Mouse (Mus musculus) embryonic facial prominence, embryonic 14.5 days (tissue): ENCODE measurements around the gene Slc16a10. TPM values are rescaled to one million over a fixed set of nuclear protein-coding genes. Genes with fewer than 3 reads are reported as not detected.

Experiments used
- ATAC-seq: fragments of 200-750 bp; cut with Nextera tagmentation; 2 replicates; pipeline ENCODE4 v1.8.0; 2017; ENCODE audit warnings: low read depth, moderate number of reproducible peaks, moderate TSS enrichment
- DNase-seq: peaks from one replicate; pipeline ENCODE4 v3.0.0-alpha.2; 2015; ENCODE audit warnings: low spot score
- H3K27ac ChIP-seq: fragments of 300-500 bp; sonication (generic); replicated peaks from 2 replicates; pipeline ENCODE4 v1.5.1; 2014; ENCODE audit warnings: low read depth, mild to moderate bottlenecking, low read length, moderate library complexity
- H3K27me3 ChIP-seq: fragments of 300-500 bp; sonication (generic); replicated peaks from 2 replicates; pipeline ENCODE4 v1.6.1; 2014; ENCODE audit warnings: low read length; ENCODE audit not compliant: control insufficient read depth, insufficient read depth
- H3K36me3 ChIP-seq: fragments of 300-500 bp; sonication (generic); 2 replicates; pipeline ENCODE4 v1.6.1; 2014; ENCODE audit warnings: low read length, mixed read lengths; ENCODE audit not compliant: control insufficient read depth, insufficient read depth
- H3K4me1 ChIP-seq: fragments of 300-500 bp; sonication (generic); 2 replicates; pipeline ENCODE4 v1.6.1; 2014; ENCODE audit warnings: antibody characterized with exemption, low read length; ENCODE audit not compliant: control insufficient read depth, insufficient read depth
- H3K4me2 ChIP-seq: fragments of 300-500 bp; sonication (generic); 2 replicates; pipeline ENCODE4 v1.6.1; 2014; ENCODE audit warnings: low read depth, mild to moderate bottlenecking, low read length, moderate library complexity, mixed read lengths
- H3K4me3 ChIP-seq: fragments of 300-500 bp; sonication (generic); 2 replicates; pipeline ENCODE4 v1.5.1; 2014; ENCODE audit warnings: low read depth, mild to moderate bottlenecking, low read length
- H3K9ac ChIP-seq: fragments of 300-500 bp; sonication (generic); 2 replicates; pipeline ENCODE4 v1.6.1; 2014; ENCODE audit warnings: low read depth, mild to moderate bottlenecking, low read length, moderate library complexity, mixed read lengths
- H3K9me3 ChIP-seq: fragments of 300-500 bp; sonication (generic); 2 replicates; pipeline ENCODE4 v1.6.1; 2016; ENCODE audit warnings: low read length; ENCODE audit not compliant: control insufficient read depth
- WGBS: fragments of 180-500 bp; shearing (Covaris S2); extraction: QIAGEN DNeasy Blood & Tissue Kit; methylation state at CpG from one replicate; pipeline ENCODE4 v1.1.7; 2014; 5-methylcytosine and 5-hydroxymethylcytosine counted together
- polyA plus RNA-seq: library from polyadenylated mRNA; unstranded; fragments of >200 nt; fragmentation: Nextera tagmentation; extraction: Ambion mirVana; gene quantifications from 2 replicates; pipeline ENCODE4 v1.2.1, GENCODE M21; 2014

Gene Slc16a10
- polyA plus RNA-seq, 1 experiment from 2014 or later: 8.2 TPM

GRCm38 (mm10) chr10:40065357-40065756 lies 76.7 kb downstream of the Slc16a10 start:
- ATAC-seq (no peak), DNase-seq (no peak)
- Histone ChIP-seq H3K4me3 (no peak overlapping the region), H3K9me3 (no peaks in the 10 kb centered on the region), H3K4me2 (no peak overlapping the region), H3K27ac (no peak overlapping the region), H3K4me1 (peaks cover 12% of the 10 kb centered on the region), H3K27me3 (no peaks in the 10 kb centered on the region), H3K9ac (no peak overlapping the region), H3K36me3 (no peaks in the 10 kb centered on the region)
- WGBS: 26% methylated on average over 3 of the region's 3 CpGs

GRCm38 (mm10) chr10:40063291-40063890 lies 78.7 kb downstream of the Slc16a10 start:
- H3K4me1 ChIP-seq: peaks cover 6% of the 10 kb centered on the region; the same call in 1 of the 2 replicates
- H3K27ac ChIP-seq: no peak overlapping the region
- H3K9me3 ChIP-seq: no peaks in the 10 kb centered on the region
- WGBS: 22% methylated on average over 5 of the region's 5 CpGs
- H3K27me3 ChIP-seq: no peaks in the 10 kb centered on the region
- ATAC-seq (no peak), DNase-seq (no peak)
- no peak overlapping the region for H3K4me2 ChIP-seq
- H3K4me3 ChIP-seq: no peak overlapping the region
- H3K36me3 ChIP-seq: no peaks in the 10 kb centered on the region
- H3K9ac ChIP-seq: no peak overlapping the region

GRCm38 (mm10) chr10:40062812-40063211 lies 79.2 kb downstream of the Slc16a10 start:
- no peak overlapping the region for H3K4me2 ChIP-seq
- DNase-seq (no peak), ATAC-seq (no peak)
- no peaks in the 10 kb centered on the region for H3K9me3 ChIP-seq
- WGBS: 42% methylated on average over 6 of the region's 6 CpGs
- H3K9ac ChIP-seq: no peak overlapping the region
- H3K4me1 ChIP-seq: peaks cover 6% of the 10 kb centered on the region; the same call in 1 of the 2 replicates
- no peaks in the 10 kb centered on the region for H3K36me3 ChIP-seq
- H3K27me3 ChIP-seq: no peaks in the 10 kb centered on the region
- no peak overlapping the region for H3K4me3 ChIP-seq
- no peak overlapping the region for H3K27ac ChIP-seq

GRCm38 (mm10) chr10:40061926-40062325 lies 80.1 kb downstream of the Slc16a10 start:
- Histone ChIP-seq H3K27me3 (no peaks in the 10 kb centered on the region), H3K4me3 (no peak overlapping the region), H3K9me3 (no peaks in the 10 kb centered on the region), H3K27ac (no peak overlapping the region), H3K4me1 (peaks cover 6% of the 10 kb centered on the region; the same call in 1 of the 2 replicates), H3K36me3 (no peaks in the 10 kb centered on the region), H3K9ac (no peak overlapping the region), H3K4me2 (no peak overlapping the region)
- no peak for DNase-seq
- no peak for ATAC-seq
- WGBS: 75% methylated on average over 5 of the region's 5 CpGs

- Histone ChIP-seq H3K4me3 (no peak overlapping the region), H3K4me1 (peaks cover 3% of the 10 kb centered on the region; the same call in 1 of the 2 replicates), H3K27ac (no peak overlapping the region), H3K27me3 (no peaks in the 10 kb centered on the region), H3K9me3 (no peaks in the 10 kb centered on the region), H3K9ac (no peak overlapping the region), H3K36me3 (no peaks in the 10 kb centered on the region), H3K4me2 (no peak overlapping the region)
- no peak for DNase-seq
- WGBS: 80% methylated on average over 3 of the region's 3 CpGs
- ATAC-seq: no peak
Measured at GRCm38 (mm10) chr10:40058786-40059120, 83.3 kb downstream of the Slc16a10 start.

- ATAC-seq (no peak), DNase-seq (no peak)
- 52% methylated on average over 6 of the region's 6 CpGs for WGBS
- Histone ChIP-seq H3K27ac (no peak overlapping the region), H3K27me3 (no peaks in the 10 kb centered on the region), H3K9ac (no peak overlapping the region), H3K4me2 (no peak overlapping the region), H3K36me3 (no peaks in the 10 kb centered on the region), H3K4me1 (peaks cover 3% of the 10 kb centered on the region; the same call in 1 of the 2 replicates), H3K4me3 (no peak overlapping the region), H3K9me3 (no peaks in the 10 kb centered on the region)
Measured at GRCm38 (mm10) chr10:40058062-40058785, 83.8 kb downstream of the Slc16a10 start.

GRCm38 (mm10) chr10:40057615-40058014 lies 84.4 kb downstream of the Slc16a10 start:
- H3K27ac ChIP-seq: no peak overlapping the region
- no peaks in the 10 kb centered on the region for H3K27me3 ChIP-seq
- WGBS: 52% methylated on average over 2 of the region's 2 CpGs
- H3K4me3 ChIP-seq: no peak overlapping the region
- no peak for ATAC-seq
- H3K4me1 ChIP-seq: peaks cover 3% of the 10 kb centered on the region; the same call in 1 of the 2 replicates
- H3K4me2 ChIP-seq: no peak overlapping the region
- DNase-seq: no peak
- no peak overlapping the region for H3K9ac ChIP-seq
- no peaks in the 10 kb centered on the region for H3K36me3 ChIP-seq
- H3K9me3 ChIP-seq: no peaks in the 10 kb centered on the region

- no peak for DNase-seq
Measured at GRCm38 (mm10) chr10:40054455-40054854, 87.6 kb downstream of the Slc16a10 start.

GRCm38 (mm10) chr10:40053896-40054295 lies 88.2 kb downstream of the Slc16a10 start:
- H3K4me2 ChIP-seq: no peak overlapping the region

More at GRCm38 (mm10) chr10:40054455-40054854, 87.6 kb downstream of the Slc16a10 start:
- no peak overlapping the region for H3K9ac ChIP-seq
- no peak overlapping the region for H3K4me3 ChIP-seq
- no peak overlapping the region for H3K4me2 ChIP-seq
- 91% methylated on average over 8 of the region's 8 CpGs for WGBS
- no peaks in the 10 kb centered on the region for H3K36me3 ChIP-seq
- no peak overlapping the region for H3K27ac ChIP-seq
- H3K4me1 ChIP-seq: peaks cover 3% of the 10 kb centered on the region; the same call in 1 of the 2 replicates
- H3K27me3 ChIP-seq: no peaks in the 10 kb centered on the region
- ATAC-seq: no peak
- no peaks in the 10 kb centered on the region for H3K9me3 ChIP-seq

More at GRCm38 (mm10) chr10:40053896-40054295, 88.2 kb downstream of the Slc16a10 start:
- no peaks in the 10 kb centered on the region for H3K36me3 ChIP-seq
- no peak overlapping the region for H3K9ac ChIP-seq
- ATAC-seq (no peak), DNase-seq (no peak)
- no peak overlapping the region for H3K4me3 ChIP-seq
- H3K27ac ChIP-seq: no peak overlapping the region
- peaks cover 2% of the 10 kb centered on the region; the same call in 1 of the 2 replicates for H3K4me1 ChIP-seq
- H3K9me3 ChIP-seq: no peaks in the 10 kb centered on the region
- no peaks in the 10 kb centered on the region for H3K27me3 ChIP-seq
- WGBS: 90% methylated on average over 4 of the region's 4 CpGs
